Mouse (Mus musculus) cerebral cortex, adult 2 months (tissue): ENCODE measurements around the gene Prkcd.

Experiments used
- WGBS: fragments of 180-500 bp; shearing (Covaris S2); methylation state at CpG from one replicate; pipeline ENCODE4 v1.1.7; 2018; 5-methylcytosine and 5-hydroxymethylcytosine counted together

Gene Prkcd

GRCm38 (mm10) chr14:30635219-30635910 is 9.4 kb upstream of the Prkcd start:
- WGBS = 91% methylated on average over 13 of the region's 13 CpGs

GRCm38 (mm10) chr14:30634418-30634817 is 8.4 kb upstream of the Prkcd start:
- WGBS = 90% methylated on average over 1 of the region's 1 CpGs

GRCm38 (mm10) chr14:30633708-30634107 is 7.7 kb upstream of the Prkcd start:
- 66% methylated on average over 7 of the region's 7 CpGs for WGBS

- 48% methylated on average over 2 of the region's 2 CpGs for WGBS
Measured at GRCm38 (mm10) chr14:30631834-30632233, 5.8 kb upstream of the Prkcd start.

GRCm38 (mm10) chr14:30630811-30631576 is 5.0 kb upstream of the Prkcd start:
- 65% methylated on average over 5 of the region's 5 CpGs for WGBS

GRCm38 (mm10) chr14:30629839-30630238 is 3.8 kb upstream of the Prkcd start:
- 69% methylated on average over 4 of the region's 4 CpGs for WGBS

GRCm38 (mm10) chr14:30628235-30628634 is 2.2 kb upstream of the Prkcd start:
- WGBS = 92% methylated on average over 5 of the region's 5 CpGs

- 66% methylated on average over 12 of the region's 12 CpGs for WGBS
Measured at GRCm38 (mm10) chr14:30626756-30627742, 1.0 kb upstream of the Prkcd start.

GRCm38 (mm10) chr14:30625131-30625807 is 741 bp downstream of the Prkcd start:
- WGBS = 4% methylated on average over 37 of the region's 39 CpGs

GRCm38 (mm10) chr14:30624277-30624721 is 1.7 kb downstream of the Prkcd start:
- 60% methylated on average over 8 of the region's 8 CpGs for WGBS

- 95% methylated on average over 8 of the region's 8 CpGs for WGBS
Measured at GRCm38 (mm10) chr14:30622556-30622955, 3.5 kb downstream of the Prkcd start.

GRCm38 (mm10) chr14:30622130-30622529 is 3.9 kb downstream of the Prkcd start:
- 76% methylated on average over 7 of the region's 7 CpGs for WGBS

GRCm38 (mm10) chr14:30619982-30620578 is 5.9 kb downstream of the Prkcd start:
- WGBS = 90% methylated on average over 7 of the region's 7 CpGs

GRCm38 (mm10) chr14:30618746-30619275 is 7.2 kb downstream of the Prkcd start:
- 97% methylated on average over 2 of the region's 2 CpGs for WGBS

GRCm38 (mm10) chr14:30616751-30617150 is 9.3 kb downstream of the Prkcd start:
- 87% methylated on average over 2 of the region's 2 CpGs for WGBS

GRCm38 (mm10) chr14:30612962-30613715 is 12.9 kb downstream of the Prkcd start:
- WGBS = 79% methylated on average over 2 of the region's 2 CpGs

GRCm38 (mm10) chr14:30612523-30612922 is 13.5 kb downstream of the Prkcd start:
- 29% methylated on average over 7 of the region's 7 CpGs for WGBS

- 95% methylated on average over 3 of the region's 3 CpGs for WGBS
Measured at GRCm38 (mm10) chr14:30610940-30611339, 15.1 kb downstream of the Prkcd start.

GRCm38 (mm10) chr14:30610304-30610703 is 15.7 kb downstream of the Prkcd start:
- 89% methylated on average over 2 of the region's 2 CpGs for WGBS

GRCm38 (mm10) chr14:30609499-30609898 is 16.5 kb downstream of the Prkcd start:
- 95% methylated on average over 3 of the region's 3 CpGs for WGBS
